Mouse (Mus musculus) MEL (cell line): ENCODE measurements at regions not wholly inside any gene's neighbourhood (a gene's known extent, or its start where the extent isn't known, plus 50 kb on each side); places are given as distances from the start of the nearest gene placed in this dataset.

Experiments used
- CHD2 ChIP-seq: IDR thresholded peaks from 2 replicates; pipeline ENCODE4 v1.6.1; 2011; ENCODE audit warnings: low read length, improper control_type of control experiment
- E2F4 ChIP-seq: IDR thresholded peaks from 2 replicates; pipeline ENCODE4 v1.6.1; 2011; ENCODE audit warnings: low read depth, low read length, improper control_type of control experiment, borderline replicate concordance
- EP300 ChIP-seq, 2 experiments: IDR thresholded peaks; 2 replicates each; pipeline ENCODE4 v1.6.1; 2011; ENCODE audit warnings: improper control_type of control experiment in 2 of 2, low read length in 2 of 2, low read depth in 1 of 2, mild to moderate bottlenecking in 1 of 2
- ETS1 ChIP-seq: IDR thresholded peaks from 2 replicates; pipeline ENCODE4 v1.6.1; 2012; ENCODE audit warnings: low read depth, mild to moderate bottlenecking, inconsistent platforms, low read length, improper control_type of control experiment, moderate library complexity

DNA sequence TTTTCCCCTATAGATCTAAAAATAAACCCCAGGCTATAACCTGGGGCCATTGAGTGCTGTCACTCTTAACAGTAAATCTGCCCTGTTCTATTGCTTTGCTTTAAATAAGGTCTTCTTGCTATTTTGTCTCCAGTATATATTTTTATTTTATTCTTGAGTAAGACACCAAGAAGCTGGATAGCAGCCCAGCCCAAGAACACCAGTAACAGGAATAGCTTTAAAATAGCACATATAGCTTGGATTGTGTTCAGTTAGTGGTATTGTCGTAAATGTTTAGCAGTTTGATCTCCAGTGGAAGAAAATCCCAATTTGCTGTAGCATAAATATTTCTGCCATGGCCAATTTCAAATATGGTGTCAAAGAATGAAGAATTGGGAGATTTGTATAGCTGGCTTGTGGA is 49.8 kb upstream of the Tle1 start:
- no peak for TF ChIP-seq CHD2
- no peak for TF ChIP-seq ETS1
- no peak for TF ChIP-seq EP300 (IDR thresholded peaks at IDR 0.05; ENCODE audit: low read depth in 1 of 2, low read length in 2 of 2)
- no peak for TF ChIP-seq E2F4
